Mouse (Mus musculus) right cerebral cortex, adult 18-20 months (tissue): Measurements from ENCODE around the gene Eif2d.

Source experiments
- DNase-seq: peaks from one replicate; pipeline ENCODE4 v3.0.0; 2022; ENCODE audit warnings: mixed read lengths

Eif2d gene

GRCm38 (mm10) chr1:131153018-131153629 is at the start of gene Eif2d:
Gene Eif2d, plus strand, starts transcription at chr1:131153181.
- DNase-seq = peak; percentile 91

GRCm38 (mm10) chr1:131103776-131104424 is 49.1 kb upstream of the Eif2d start:
- DNase-seq = no peak

GRCm38 (mm10) chr1:131107575-131108308 is 45.2 kb upstream of the Eif2d start:
- DNase-seq = no peak

- DNase-seq = no peak
Observed at GRCm38 (mm10) chr1:131110525-131111106, 42.4 kb upstream of the Eif2d start.

- no peak for DNase-seq
Observed at GRCm38 (mm10) chr1:131112576-131112975, 40.4 kb upstream of the Eif2d start.

- DNase-seq = peak; percentile 72
Observed at GRCm38 (mm10) chr1:131115932-131116331, 37.0 kb upstream of the Eif2d start.

GRCm38 (mm10) chr1:131116430-131117011 is 36.5 kb upstream of the Eif2d start:
- peak; percentile 84 for DNase-seq

- peak; percentile 64 for DNase-seq
Observed at GRCm38 (mm10) chr1:131118530-131118929, 34.5 kb upstream of the Eif2d start.

- no peak for DNase-seq
Observed at GRCm38 (mm10) chr1:131119026-131119425, 34.0 kb upstream of the Eif2d start.

GRCm38 (mm10) chr1:131121987-131122386 is 31.0 kb upstream of the Eif2d start:
- DNase-seq = no peak

- DNase-seq = no peak
Observed at GRCm38 (mm10) chr1:131123522-131124265, 29.3 kb upstream of the Eif2d start.

GRCm38 (mm10) chr1:131125987-131126744 is 26.8 kb upstream of the Eif2d start:
- DNase-seq = peak; percentile 77

- no peak for DNase-seq
Observed at GRCm38 (mm10) chr1:131134231-131134630, 18.8 kb upstream of the Eif2d start.

GRCm38 (mm10) chr1:131134942-131135522 is 17.9 kb upstream of the Eif2d start:
- DNase-seq = peak; percentile 31

GRCm38 (mm10) chr1:131135960-131136629 is 16.9 kb upstream of the Eif2d start:
- no peak for DNase-seq

- DNase-seq = no peak
Observed at GRCm38 (mm10) chr1:131137111-131137510, 15.9 kb upstream of the Eif2d start.

GRCm38 (mm10) chr1:131137717-131138118 is 15.3 kb upstream of the Eif2d start:
- DNase-seq = no peak

- DNase-seq = peak; percentile 95
Observed at GRCm38 (mm10) chr1:131138191-131139016, 14.6 kb upstream of the Eif2d start, which contains the start of gene Dyrk3. Gene Dyrk3, minus strand, starts transcription at chr1:131138340.
